11 mouse cellular contexts compared by ENCODE assay signal in genomic region chr3:142688353-142688752, GRCm38 (mm10). TPM values are rescaled to one million over a fixed set of nuclear protein-coding genes. Genes with fewer than 3 reads are reported as not detected.
DNase-seq lines count a peak whose midpoint lies in the region; ATAC-seq and TF ChIP-seq lines count a peak whose summit lies in the region.
"Had no signal": no experiment of that assay in that cellular context is flagged by ENCODE, and none has a peak within 500 bp of the region (broad histone marks: within the 10 kb centered on the region; RNA-seq: fewer than 3 reads in every experiment).

No protein-coding gene starts in this region.

- H3K9me3 ChIP-seq in lung, embryonic 14.5 days (ENCODE audit: low read depth, low read length), result peaks cover 7% of the 10 kb centered on the region; the same call in 1 of the 2 replicates
- H3K9me3 ChIP-seq in intestine, embryonic 15.5 days, result no peaks in the 10 kb centered on the region

- no peak for TF ChIP-seq CTCF in lung, embryonic 14.5 days (IDR thresholded peaks at IDR 0.05; ENCODE audit: low read depth)

- ATAC-seq in lung, embryonic 14.5 days (ENCODE audit: insufficient read depth), result peak; percentile 49; the same call in 1 of the 2 replicates
- ATAC-seq in intestine, embryonic 15.5 days, result peak; percentile 28; the same call in 1 of the 2 replicates
- ATAC-seq in monocyte, adult 5-6 weeks (replicated peaks; ENCODE audit: insufficient number of reproducible peaks, low FRiP score, low TSS enrichment, poor library complexity, severe bottlenecking), result peak; percentile 43; the same call in 1 of the 2 replicates
- ATAC-seq: forebrain, postnatal 0 days had no signal

- H3K9ac ChIP-seq in lung, embryonic 14.5 days, result no peak overlapping the region
- H3K9ac ChIP-seq in intestine, embryonic 15.5 days, result no peak overlapping the region
- H3K9ac ChIP-seq: forebrain, postnatal 0 days had no signal

- 38% methylated on average over 13 of the region's 13 CpGs for WGBS in lung, embryonic 14.5 days
- WGBS in intestine, embryonic 15.5 days, result 47% methylated on average over 13 of the region's 13 CpGs

- H3K27ac ChIP-seq in lung, embryonic 14.5 days (ENCODE audit: low read depth), result no peak overlapping the region
- H3K27ac ChIP-seq in brown adipose tissue, adult 24 weeks (replicated peaks; ENCODE audit: low read depth, low read length), result no peak overlapping the region
- H3K27ac ChIP-seq in intestine, embryonic 15.5 days, result no peak overlapping the region
- H3K27ac ChIP-seq: macrophage had no signal

- H3K4me3 ChIP-seq in lung, embryonic 14.5 days (ENCODE audit: low read depth, low read length), result 0 out of 2 replicates have a peak overlapping the region, but pooled peaks have one; percentile 14
- peak overlapping the region; percentile 27; the same call in 1 of the 2 replicates for H3K4me3 ChIP-seq in brown adipose tissue, adult 24 weeks (ENCODE audit: insufficient read depth, low read depth, low read length)
- H3K4me3 ChIP-seq in intestine, embryonic 15.5 days (replicated peaks), result no peak overlapping the region

- DNase-seq in lung, embryonic 14.5 days, result no peak
- DNase-seq in lung, postnatal 10 days, result no peak
- DNase-seq in layer of hippocampus, adult 18-20 months (ENCODE audit: low spot score in 2 of 2), result no peak
- DNase-seq in urinary bladder, adult 2 months (ENCODE audit: low spot score), result no peak
- DNase-seq in T-cell, adult 2 months (ENCODE audit: low spot score), result no peak
- DNase-seq: adrenal gland, adult 2 months; forebrain, postnatal 0 days had no signal

- peak overlapping the region; percentile 39 for H3K4me2 ChIP-seq in lung, embryonic 14.5 days
- H3K4me2 ChIP-seq in intestine, embryonic 15.5 days (replicated peaks), result peak overlapping the region; percentile 41

- no peaks in the 10 kb centered on the region for H3K27me3 ChIP-seq in lung, embryonic 14.5 days (ENCODE audit: insufficient read depth, low read length)
- H3K27me3 ChIP-seq in intestine, embryonic 15.5 days (replicated peaks), result no peaks in the 10 kb centered on the region

- H3K4me1 ChIP-seq in lung, embryonic 14.5 days (ENCODE audit: insufficient read depth), result no peaks in the 10 kb centered on the region
- H3K4me1 ChIP-seq in brown adipose tissue, adult 24 weeks (ENCODE audit: control insufficient read depth, insufficient read depth, insufficient read length, low read length), result no peaks in the 10 kb centered on the region
- no peaks in the 10 kb centered on the region for H3K4me1 ChIP-seq in intestine, embryonic 15.5 days (replicated peaks)

- H3K36me3 ChIP-seq in lung, embryonic 14.5 days (ENCODE audit: insufficient read depth), result no peaks in the 10 kb centered on the region
- no peaks in the 10 kb centered on the region for H3K36me3 ChIP-seq in intestine, embryonic 15.5 days

RNA-seq across cellular contexts. Expression of gene Kyat3, which starts 12.5 kb away (rescaled TPM):
- polyA plus RNA-seq in lung, embryonic 14.5 days (2014; fragmentation: Nextera tagmentation; extraction: Ambion mirVana), result 17.6 and 17.8 TPM in 2 replicates
- 50.5 and 64.1 TPM in 2 replicates for polyA plus RNA-seq in brown adipose tissue, adult 24 weeks (2012; ENCODE audit: insufficient read depth, insufficient read length, missing spikeins)
- polyA plus RNA-seq in intestine, embryonic 15.5 days (2015; fragmentation: Nextera tagmentation; extraction: Ambion mirVana), result 17.5 and 18.2 TPM in 2 replicates
- 1.1 to 5.1 TPM (median 2.5 TPM) in 3 replicates for total RNA-seq in monocyte, adult 5-6 weeks (2017)
- 1 to 10 TPM; 5.7 to 6.1 TPM for total RNA-seq in layer of hippocampus, adult 18-20 months (2021)
- 8.4 and 9.0 TPM in 2 replicates for polyA plus RNA-seq in urinary bladder, adult 2 months (2012; rRNA removed)
